Mouse (Mus musculus): ENCODE measurements around the gene Ppp1r35. TPM values are rescaled to one million over a fixed set of nuclear protein-coding genes. Genes with fewer than 3 reads are reported as not detected.

Gene Ppp1r35
- total and polyA plus RNA-seq, 2 experiments from 2014 or later = 10.4 to 24.0 TPM

DNA sequence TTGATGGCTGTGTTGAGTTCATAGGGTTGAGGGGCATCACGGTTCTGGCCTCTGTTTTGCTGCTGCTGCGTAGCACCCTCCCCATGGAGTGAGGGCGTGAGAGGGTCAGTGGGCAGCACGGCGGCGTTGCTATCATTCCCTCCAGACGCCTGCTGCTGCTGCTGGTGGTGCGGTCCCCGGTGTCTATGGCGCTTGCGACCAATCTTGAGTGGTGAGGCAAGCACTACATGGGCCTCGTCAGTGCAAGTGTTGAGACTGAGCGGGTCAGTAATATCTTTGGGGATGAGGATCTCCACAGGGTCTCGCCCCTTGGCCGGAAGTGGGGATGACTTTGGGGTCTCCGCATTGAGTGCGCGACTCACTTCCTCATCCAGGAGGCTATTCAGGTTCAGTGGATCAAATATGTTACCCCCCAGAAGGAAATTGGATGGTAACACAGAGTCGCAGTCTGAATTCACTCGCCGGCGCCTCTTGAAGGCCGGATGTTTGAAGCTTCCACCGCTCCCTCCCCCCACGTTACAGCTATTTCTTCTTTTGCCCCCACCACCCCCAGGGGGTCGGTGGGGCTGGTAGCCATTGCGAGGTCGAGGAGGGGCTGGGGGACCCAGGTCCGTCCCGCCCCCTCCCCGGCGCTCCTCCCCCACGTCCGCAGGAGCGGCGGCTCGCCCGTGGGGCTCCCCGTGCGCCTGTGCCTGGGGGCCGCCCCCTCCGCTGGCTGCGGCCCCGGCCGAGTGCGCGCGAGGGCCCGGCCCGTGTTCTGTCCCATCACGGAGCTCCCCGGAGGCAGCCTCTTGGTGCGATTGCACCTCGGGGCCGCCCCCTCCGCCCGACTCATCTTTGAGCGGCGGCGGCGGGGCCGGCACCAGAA lies 6.7 kb downstream of the Ppp1r35 start:
- Histone ChIP-seq H3K9ac (replicated peaks; ENCODE audit: low read depth, low read length) (peak overlapping the region; percentile 93), H3K27me3 (ENCODE audit: control insufficient read depth, insufficient read depth, low read length) (no peaks in the 10 kb centered on the region), H3K36me3 (replicated peaks; ENCODE audit: control insufficient read depth, insufficient read depth, low read length) (peaks cover 40% of the 10 kb centered on the region), H3K9me3 (replicated peaks; ENCODE audit: control insufficient read depth, low read length) (no peaks in the 10 kb centered on the region), H3K4me3 (ENCODE audit: low read depth, low read length) (peak overlapping the region; percentile 95), H3K27ac (ENCODE audit: low read depth) (peak overlapping the region; percentile 100), H3K4me1 (ENCODE audit: control insufficient read depth, insufficient read depth) (peaks cover 27% of the 10 kb centered on the region), H3K4me2 (ENCODE audit: low read depth, low read length) (peak overlapping the region; percentile 98)
- 3% methylated on average over 60 of the region's 62 CpGs for WGBS
- ATAC-seq (ENCODE audit: insufficient read depth, low read depth) = 0 out of 2 replicates have a peak, but pooled peaks have one; percentile 1
- TF ChIP-seq CTCF (IDR thresholded peaks at IDR 0.05; ENCODE audit: low read depth) (no peak), EP300 (IDR thresholded peaks at IDR 0.05; ENCODE audit: low read depth) (no peak)
- no peak for DNase-seq (ENCODE audit: low spot score)

- Histone ChIP-seq H3K9me3 (replicated peaks; ENCODE audit: control insufficient read depth, low read length) (no peaks in the 10 kb centered on the region), H3K4me2 (ENCODE audit: low read depth, low read length) (peak overlapping the region; percentile 98), H3K27ac (ENCODE audit: low read depth) (peak overlapping the region; percentile 100), H3K4me1 (ENCODE audit: control insufficient read depth, insufficient read depth) (peaks cover 27% of the 10 kb centered on the region), H3K36me3 (replicated peaks; ENCODE audit: control insufficient read depth, insufficient read depth, low read length) (peaks cover 31% of the 10 kb centered on the region), H3K4me3 (ENCODE audit: low read depth, low read length) (peak overlapping the region; percentile 95), H3K9ac (replicated peaks; ENCODE audit: low read depth, low read length) (peak overlapping the region; percentile 93), H3K27me3 (ENCODE audit: control insufficient read depth, insufficient read depth, low read length) (no peaks in the 10 kb centered on the region)
- DNase-seq (ENCODE audit: low spot score) (peak; percentile 99), ATAC-seq (ENCODE audit: insufficient read depth, low read depth) (peak; percentile 91)
- under 1% methylated on average over 78 of the region's 79 CpGs for WGBS
- TF ChIP-seq CTCF (IDR thresholded peaks at IDR 0.05; ENCODE audit: low read depth) (no peak), EP300 (IDR thresholded peaks at IDR 0.05; ENCODE audit: low read depth) (peak; percentile 70)
Observed at GRCm38 (mm10) chr5:137786109-137786942, 7.7 kb downstream of the Ppp1r35 start.

- H3K36me3 ChIP-seq (replicated peaks; ENCODE audit: control insufficient read depth, insufficient read depth, low read length) = peaks cover 21% of the 10 kb centered on the region
- ATAC-seq (ENCODE audit: insufficient read depth, low read depth) = peak; percentile 61
- under 1% methylated on average over 46 of the region's 48 CpGs for WGBS
Observed at GRCm38 (mm10) chr5:137787151-137787928, 8.7 kb downstream of the Ppp1r35 start, which contains the start of the genes Mepce and Zcwpw1. TSS of gene Mepce (minus strand) at chr5:137787655. TSS of gene Zcwpw1 (plus strand) at chr5:137787798.

DNA sequence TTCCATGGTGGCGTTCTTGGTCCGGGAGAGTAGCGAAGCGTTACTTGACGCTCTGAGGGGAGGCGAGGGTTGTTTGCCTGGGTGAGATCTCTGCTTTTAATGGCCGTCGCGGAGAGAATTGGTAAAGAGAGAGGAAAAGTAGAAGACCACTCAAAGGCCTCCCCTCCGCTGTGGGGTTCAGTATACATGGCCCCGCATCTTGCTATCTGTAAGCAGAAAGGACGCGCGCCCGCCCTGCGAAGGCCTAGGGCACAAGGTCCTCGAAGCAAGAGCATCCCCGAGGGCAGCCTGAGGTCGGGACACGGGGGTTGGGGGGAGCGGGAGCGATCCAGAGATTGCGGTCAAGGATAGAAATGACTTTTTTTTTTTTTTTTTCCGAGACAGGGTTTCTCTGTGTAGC lies 9.5 kb downstream of the Ppp1r35 start:
- Histone ChIP-seq H3K36me3 (replicated peaks; ENCODE audit: control insufficient read depth, insufficient read depth, low read length) (peaks cover 13% of the 10 kb centered on the region), H3K27me3 (ENCODE audit: control insufficient read depth, insufficient read depth, low read length) (no peaks in the 10 kb centered on the region), H3K27ac (ENCODE audit: low read depth) (no peak overlapping the region), H3K9me3 (replicated peaks; ENCODE audit: control insufficient read depth, low read length) (no peaks in the 10 kb centered on the region), H3K4me3 (ENCODE audit: low read depth, low read length) (0 out of 2 replicates have a peak overlapping the region, but pooled peaks have one; percentile 50), H3K4me2 (ENCODE audit: low read depth, low read length) (peak overlapping the region; percentile 68), H3K4me1 (ENCODE audit: control insufficient read depth, insufficient read depth) (peaks cover 26% of the 10 kb centered on the region), H3K9ac (replicated peaks; ENCODE audit: low read depth, low read length) (no peak overlapping the region)
- DNase-seq (ENCODE audit: low spot score) = no peak
- ATAC-seq (ENCODE audit: insufficient read depth, low read depth) = no peak
- WGBS = 70% methylated on average over 24 of the region's 24 CpGs
- TF ChIP-seq EP300 (IDR thresholded peaks at IDR 0.05; ENCODE audit: low read depth) (no peak), CTCF (IDR thresholded peaks at IDR 0.05; ENCODE audit: low read depth) (no peak)

More at GRCm38 (mm10) chr5:137787151-137787928, 8.7 kb downstream of the Ppp1r35 start, which contains the start of the genes Mepce and Zcwpw1:
- H3K9ac ChIP-seq (replicated peaks; ENCODE audit: low read depth, low read length) = peak within 1 kb of the TSS; percentile 93
- TF ChIP-seq CTCF (IDR thresholded peaks at IDR 0.05; ENCODE audit: low read depth) = peak; percentile 75
- no peak for TF ChIP-seq EP300 (IDR thresholded peaks at IDR 0.05; ENCODE audit: low read depth)
- peaks cover 27% of the 10 kb centered on the region for H3K4me1 ChIP-seq (ENCODE audit: control insufficient read depth, insufficient read depth)
- H3K4me2 ChIP-seq (ENCODE audit: low read depth, low read length) = peak within 1 kb of the TSS; percentile 98
- H3K27ac ChIP-seq (ENCODE audit: low read depth) = peak within 1 kb of the TSS; percentile 100
- no peaks in the 10 kb centered on the region for H3K9me3 ChIP-seq (replicated peaks; ENCODE audit: control insufficient read depth, low read length)
- peak within 1 kb of the TSS; percentile 95 for H3K4me3 ChIP-seq (ENCODE audit: low read depth, low read length)
- H3K27me3 ChIP-seq (ENCODE audit: control insufficient read depth, insufficient read depth, low read length) = no peaks in the 10 kb centered on the region
- peak; percentile 96 for DNase-seq (ENCODE audit: low spot score)
